Mouse (Mus musculus): ENCODE data around the gene Ibsp.

DNA sequence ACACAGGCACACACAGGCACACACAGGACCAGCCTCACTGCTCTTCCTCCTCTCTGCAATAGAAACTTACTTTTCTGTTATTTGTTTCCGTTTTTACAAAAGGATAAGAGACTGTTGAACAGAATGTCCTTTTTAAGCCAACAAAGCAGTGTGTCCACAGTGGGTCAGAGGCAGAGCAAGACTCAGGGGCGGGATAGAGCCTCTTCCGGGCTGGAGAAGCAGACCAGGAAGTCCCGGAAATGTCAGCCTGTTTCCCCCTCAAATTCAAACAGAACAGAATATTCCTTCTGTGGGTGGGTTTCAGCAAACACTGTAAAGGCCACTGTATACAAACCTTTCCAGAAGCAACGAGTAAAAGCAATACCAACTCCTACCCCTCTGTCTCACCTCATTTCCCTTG lies 52.9 kb downstream of the Ibsp start:
- TF ChIP-seq CTCF (IDR thresholded peaks at IDR 0.05; ENCODE audit: low read depth): no peak
- TF ChIP-seq EP300 (IDR thresholded peaks at IDR 0.05; ENCODE audit: low read depth): no peak

Data from liver, postnatal 0 days (tissue).